Mouse (Mus musculus): ENCODE measurements at regions not wholly inside any gene's neighbourhood (a gene's known extent, or its start where the extent isn't known, plus 50 kb on each side); places are given as distances from the start of the nearest gene placed in this dataset.

DNA sequence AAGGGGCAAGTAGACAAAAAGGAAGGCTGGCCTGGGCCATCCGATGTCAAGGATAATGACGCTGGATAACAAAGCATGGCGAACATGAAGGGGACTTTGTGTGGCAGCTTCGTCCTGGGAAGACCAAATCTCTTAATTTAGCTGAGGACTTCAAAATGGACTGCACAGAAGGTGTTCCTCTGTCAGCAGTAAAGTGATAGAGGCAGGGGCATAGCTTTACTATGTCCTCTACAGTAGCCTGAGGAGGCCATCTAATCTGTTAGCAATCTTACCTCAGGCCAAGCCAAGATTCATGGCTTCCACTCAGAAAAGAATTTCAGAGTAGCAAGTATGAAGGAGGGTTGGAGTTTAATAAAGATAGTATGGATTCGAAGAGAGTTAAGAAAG lies 114.9 kb downstream of the Otor start:
- TF ChIP-seq POLR2A (IDR thresholded peaks at IDR 0.05; ENCODE audit: borderline replicate concordance, insufficient read depth, low read length) (no peak), CTCF (IDR thresholded peaks at IDR 0.05; ENCODE audit: borderline replicate concordance, insufficient read depth, low read depth, low read length) (no peak)
- H3K4me3 ChIP-seq (replicated peaks; ENCODE audit: insufficient read depth, low read depth, low read length) = no peak overlapping the region
- H3K4me1 ChIP-seq (ENCODE audit: control insufficient read depth, insufficient read depth, low read length) = no peaks in the 10 kb centered on the region
- no peaks in the 10 kb centered on the region for H3K27me3 ChIP-seq (ENCODE audit: control insufficient read depth, insufficient read depth, low read length)
- 60% methylated on average over 5 of the region's 5 CpGs for WGBS
- no peak overlapping the region for H3K27ac ChIP-seq (ENCODE audit: insufficient read depth, low read length)
- no peak for DNase-seq

DNA sequence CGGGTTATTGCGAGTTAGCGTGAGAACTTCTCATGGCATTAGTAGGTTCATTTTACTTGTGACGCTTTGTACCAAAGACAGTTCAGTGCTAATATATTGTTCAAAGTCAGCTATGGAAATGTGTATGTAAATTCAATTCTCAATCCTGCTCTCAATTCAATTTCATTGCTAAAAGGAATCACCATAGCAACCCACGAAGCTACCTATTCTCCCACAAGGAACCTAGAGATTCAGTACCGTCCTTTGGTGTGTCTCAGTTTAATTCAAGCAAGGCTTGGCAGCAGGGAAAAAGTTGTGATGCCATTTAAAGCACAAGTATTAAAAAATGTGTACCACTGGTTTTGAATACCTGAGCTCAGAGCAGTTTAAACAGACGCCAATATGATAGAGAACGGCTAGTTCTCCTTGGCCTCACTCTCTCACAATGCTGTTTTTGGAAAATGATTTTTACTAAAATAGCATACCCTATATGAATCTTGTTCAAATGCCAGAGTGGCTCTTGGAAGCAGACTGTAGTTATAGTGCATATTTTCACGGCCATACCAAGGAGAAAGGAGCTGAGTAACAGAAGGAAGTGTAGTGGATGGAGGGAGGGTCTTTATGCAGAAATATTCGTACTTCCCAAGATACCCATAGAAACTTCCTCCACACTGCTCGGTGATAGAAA lies 121.4 kb downstream of the Otor start:
- no peak for DNase-seq
- H3K4me1 ChIP-seq (ENCODE audit: control insufficient read depth, insufficient read depth, low read length) = no peaks in the 10 kb centered on the region
- no peaks in the 10 kb centered on the region for H3K27me3 ChIP-seq (ENCODE audit: control insufficient read depth, insufficient read depth, low read length)
- no peak overlapping the region for H3K27ac ChIP-seq (ENCODE audit: insufficient read depth, low read length)
- 76% methylated on average over 11 of the region's 11 CpGs for WGBS
- no peak overlapping the region for H3K4me3 ChIP-seq (replicated peaks; ENCODE audit: insufficient read depth, low read depth, low read length)
- no peak for TF ChIP-seq CTCF (IDR thresholded peaks at IDR 0.05; ENCODE audit: borderline replicate concordance, insufficient read depth, low read depth, low read length)
- no peak for TF ChIP-seq POLR2A (IDR thresholded peaks at IDR 0.05; ENCODE audit: borderline replicate concordance, insufficient read depth, low read length)

DNA sequence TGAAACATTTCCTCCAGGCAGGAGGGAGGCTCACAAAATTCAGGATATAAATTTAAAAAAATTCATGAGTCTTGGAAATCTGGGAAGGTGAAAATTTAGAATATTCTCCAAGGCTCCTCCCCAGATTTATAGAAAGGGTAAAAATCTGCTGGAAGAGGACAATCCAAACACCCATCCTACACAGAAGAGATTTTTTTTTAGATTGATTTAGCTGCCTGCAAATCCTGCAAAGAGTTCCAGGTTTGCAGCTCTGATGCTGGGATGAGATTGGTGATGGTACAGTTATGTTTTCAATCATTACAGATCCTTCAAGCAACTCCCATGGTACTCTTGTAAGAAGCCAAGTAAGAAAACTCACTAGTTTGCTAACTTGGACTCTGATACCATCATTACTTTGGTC lies 127.8 kb downstream of the Otor start:
- H3K27ac ChIP-seq (ENCODE audit: insufficient read depth, low read length) = no peak overlapping the region
- no peak for TF ChIP-seq POLR2A (IDR thresholded peaks at IDR 0.05; ENCODE audit: borderline replicate concordance, insufficient read depth, low read length)
- no peak for TF ChIP-seq CTCF (IDR thresholded peaks at IDR 0.05; ENCODE audit: borderline replicate concordance, insufficient read depth, low read depth, low read length)

DNA sequence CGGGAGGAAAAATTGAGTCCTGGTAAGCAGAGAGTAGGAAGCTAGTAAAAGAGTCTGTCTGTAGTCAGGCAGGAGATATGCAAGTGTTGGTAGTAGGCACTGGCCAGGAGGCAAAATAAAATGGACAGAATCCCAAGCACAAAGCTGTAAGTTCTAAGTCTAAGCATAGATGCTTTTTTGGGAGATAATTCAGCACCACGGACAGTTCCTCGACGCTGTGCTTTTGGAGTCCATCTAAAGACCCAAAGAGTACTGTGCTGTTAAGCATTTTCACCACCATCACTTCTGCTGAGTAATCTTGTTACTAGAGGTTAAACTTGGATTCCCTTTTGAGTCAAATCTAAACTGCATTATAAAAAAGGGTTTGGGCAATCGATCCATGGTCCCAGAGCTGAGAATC lies 128.9 kb downstream of the Otor start:
- H3K4me3 ChIP-seq (replicated peaks; ENCODE audit: insufficient read depth, low read depth, low read length) = no peak overlapping the region
- H3K27me3 ChIP-seq (ENCODE audit: control insufficient read depth, insufficient read depth, low read length) = no peaks in the 10 kb centered on the region
- DNase-seq = no peak
- H3K27ac ChIP-seq (ENCODE audit: insufficient read depth, low read length) = no peak overlapping the region
- no peak for TF ChIP-seq CTCF (IDR thresholded peaks at IDR 0.05; ENCODE audit: borderline replicate concordance, insufficient read depth, low read depth, low read length)
- TF ChIP-seq POLR2A (IDR thresholded peaks at IDR 0.05; ENCODE audit: borderline replicate concordance, insufficient read depth, low read length) = no peak
- no peaks in the 10 kb centered on the region for H3K4me1 ChIP-seq (ENCODE audit: control insufficient read depth, insufficient read depth, low read length)
- 46% methylated on average over 5 of the region's 5 CpGs for WGBS

More for the DNA sequence above, 127.8 kb downstream of the Otor start:
- no peak for DNase-seq
- H3K4me1 ChIP-seq (ENCODE audit: control insufficient read depth, insufficient read depth, low read length) = no peaks in the 10 kb centered on the region
- H3K4me3 ChIP-seq (replicated peaks; ENCODE audit: insufficient read depth, low read depth, low read length) = no peak overlapping the region
- no peaks in the 10 kb centered on the region for H3K27me3 ChIP-seq (ENCODE audit: control insufficient read depth, insufficient read depth, low read length)

DNA sequence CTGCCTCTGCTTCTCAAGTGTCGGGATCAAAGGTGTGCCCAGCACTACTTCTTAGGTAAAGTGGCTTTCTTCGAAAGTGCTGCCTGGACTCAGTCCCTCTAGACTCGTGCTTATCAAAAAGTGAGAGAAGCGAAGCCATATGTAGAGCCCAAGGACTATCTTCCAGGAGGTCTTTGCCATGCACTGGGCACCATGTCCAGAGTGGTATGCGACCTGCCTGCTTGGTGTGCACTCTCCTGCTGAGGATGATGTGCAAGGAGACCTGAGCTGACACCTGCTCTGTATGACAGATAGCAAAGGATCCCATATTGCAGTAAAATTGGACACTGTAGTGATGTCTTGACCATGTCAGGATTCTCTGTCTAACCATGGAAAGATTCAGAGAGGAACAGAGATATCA lies 139.0 kb downstream of the Otor start:
- peak overlapping the region; percentile 99 for H3K27ac ChIP-seq (ENCODE audit: insufficient read depth, low read length)
- WGBS = 40% methylated on average over 5 of the region's 5 CpGs

DNA sequence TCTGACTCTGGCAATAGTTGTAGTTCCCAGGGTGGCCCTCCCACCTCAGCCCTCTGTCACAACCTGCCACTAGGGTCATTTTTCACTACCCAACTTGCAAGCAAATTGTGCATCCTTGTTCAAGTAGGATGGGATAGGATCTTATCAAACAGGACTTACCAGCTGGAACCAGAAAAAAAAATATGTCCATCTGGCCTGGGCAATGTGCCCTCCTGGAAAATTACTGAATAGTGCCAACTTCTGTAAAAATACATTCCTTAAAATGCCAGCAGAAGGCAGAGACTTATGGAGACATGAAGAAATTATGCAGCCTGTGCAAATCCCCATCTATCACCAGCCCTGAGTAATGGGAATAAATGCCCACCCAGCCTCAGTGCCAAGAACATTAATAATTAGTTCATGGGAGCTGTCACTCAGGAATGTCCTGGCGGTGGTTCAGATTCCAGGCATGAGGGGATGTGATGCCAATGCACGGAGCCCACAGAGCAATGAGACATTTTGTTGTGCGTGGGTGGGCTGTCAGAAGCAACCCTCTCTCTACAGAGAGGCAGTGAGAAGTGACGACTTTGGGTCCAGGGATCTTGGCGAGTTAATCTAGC lies 139.6 kb downstream of the Otor start:
- TF ChIP-seq POLR2A (IDR thresholded peaks at IDR 0.05; ENCODE audit: borderline replicate concordance, insufficient read depth, low read length) (no peak; the same call in 1 of the 2 replicates), CTCF (IDR thresholded peaks at IDR 0.05; ENCODE audit: borderline replicate concordance, insufficient read depth, low read depth, low read length) (peak; percentile 39; the same call in 1 of the 2 replicates)
- Histone ChIP-seq H3K4me1 (ENCODE audit: control insufficient read depth, insufficient read depth, low read length) (peaks cover 14% of the 10 kb centered on the region), H3K27ac (ENCODE audit: insufficient read depth, low read length) (peak overlapping the region; percentile 99), H3K27me3 (ENCODE audit: control insufficient read depth, insufficient read depth, low read length) (no peaks in the 10 kb centered on the region), H3K4me3 (replicated peaks; ENCODE audit: insufficient read depth, low read depth, low read length) (no peak overlapping the region)
- peak; percentile 93 to 96 for DNase-seq
- 2% methylated on average over 5 of the region's 5 CpGs for WGBS

More for the DNA sequence above, 139.0 kb downstream of the Otor start:
- Histone ChIP-seq H3K27me3 (ENCODE audit: control insufficient read depth, insufficient read depth, low read length) (no peaks in the 10 kb centered on the region), H3K4me1 (ENCODE audit: control insufficient read depth, insufficient read depth, low read length) (peaks cover 14% of the 10 kb centered on the region), H3K4me3 (replicated peaks; ENCODE audit: insufficient read depth, low read depth, low read length) (no peak overlapping the region)
- no peak for TF ChIP-seq CTCF (IDR thresholded peaks at IDR 0.05; ENCODE audit: borderline replicate concordance, insufficient read depth, low read depth, low read length)
- TF ChIP-seq POLR2A (IDR thresholded peaks at IDR 0.05; ENCODE audit: borderline replicate concordance, insufficient read depth, low read length) = no peak
- no peak for DNase-seq

DNA sequence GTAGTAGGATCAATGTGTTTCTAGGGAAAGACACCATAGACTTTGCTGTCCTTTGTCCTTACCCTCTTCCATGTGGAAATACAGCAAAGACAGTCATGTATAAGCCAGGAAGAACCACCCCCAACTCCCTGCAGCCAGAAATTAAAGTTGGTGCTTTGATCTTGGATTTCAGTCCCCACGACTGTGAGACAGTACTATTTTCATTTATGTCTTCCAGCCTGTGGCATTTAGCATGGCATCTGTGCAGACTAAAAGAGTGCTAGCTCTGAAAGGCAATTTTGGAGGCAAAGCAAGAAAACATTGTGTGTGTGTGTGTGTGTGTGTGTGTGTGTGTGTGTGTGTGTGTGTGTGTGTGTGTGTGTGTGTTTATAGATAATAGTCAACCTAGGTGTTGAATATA lies 144.1 kb downstream of the Otor start:
- Histone ChIP-seq H3K4me3 (replicated peaks; ENCODE audit: insufficient read depth, low read depth, low read length) (no peak overlapping the region), H3K4me1 (ENCODE audit: control insufficient read depth, insufficient read depth, low read length) (peaks cover 9% of the 10 kb centered on the region), H3K27me3 (ENCODE audit: control insufficient read depth, insufficient read depth, low read length) (no peaks in the 10 kb centered on the region), H3K27ac (ENCODE audit: insufficient read depth, low read length) (no peak overlapping the region)
- TF ChIP-seq CTCF (IDR thresholded peaks at IDR 0.05; ENCODE audit: borderline replicate concordance, insufficient read depth, low read depth, low read length) = no peak
- no peak for TF ChIP-seq POLR2A (IDR thresholded peaks at IDR 0.05; ENCODE audit: borderline replicate concordance, insufficient read depth, low read length)
- DNase-seq = no peak
- WGBS = 77% methylated on average over 1 of the region's 1 CpGs

Data from cerebellum, adult 2 months (tissue).